Mouse (Mus musculus) kidney, adult 9 months (tissue): Measurements from ENCODE around the gene Cyp4x1.

Experiments used
- DNase-seq: peaks from one replicate; pipeline ENCODE4 v3.0.0; 2022

Cyp4x1 gene

DNA sequence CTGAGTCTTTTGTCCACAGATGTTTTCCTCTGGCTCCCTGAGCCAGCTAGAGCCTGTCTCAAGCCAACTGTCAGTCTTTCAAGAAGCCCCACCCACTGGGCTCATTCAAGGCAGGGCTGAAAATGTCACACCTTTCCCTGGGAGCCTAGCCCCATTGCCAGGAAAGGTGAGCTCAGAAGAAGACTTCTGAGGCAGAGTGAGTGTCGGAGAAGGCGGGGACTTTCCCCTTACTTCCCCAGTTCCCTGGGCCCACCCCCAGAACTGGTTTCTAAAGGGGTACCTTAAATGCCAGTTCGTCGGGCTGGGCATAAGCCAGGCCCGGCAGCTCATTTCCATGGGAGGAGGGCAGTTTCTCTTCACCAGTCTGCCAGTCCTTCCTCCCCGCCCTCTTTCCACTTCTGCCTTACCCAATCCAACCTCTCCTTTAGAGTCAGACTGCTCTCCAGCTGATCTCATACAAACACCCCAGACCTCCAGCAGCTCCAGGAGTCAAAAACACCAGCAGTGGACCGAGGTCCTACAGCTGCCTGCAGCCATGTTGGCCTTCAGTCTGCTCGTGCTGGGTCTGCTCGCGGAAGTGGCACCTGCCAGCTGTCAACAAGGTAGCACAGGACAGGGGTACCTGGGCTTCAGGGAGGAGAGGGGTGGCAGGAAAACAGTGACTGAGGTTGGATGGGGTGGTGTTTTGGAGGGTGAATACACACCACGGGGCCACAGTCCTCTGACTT lies 45.3 kb downstream of the Cyp4x1 start, which contains the start of gene Pdzk1ip1:
Gene Pdzk1ip1, plus strand, starts transcription at position 98 of the 728 bp plus-strand sequence.
- peak; percentile 95 for DNase-seq

DNA sequence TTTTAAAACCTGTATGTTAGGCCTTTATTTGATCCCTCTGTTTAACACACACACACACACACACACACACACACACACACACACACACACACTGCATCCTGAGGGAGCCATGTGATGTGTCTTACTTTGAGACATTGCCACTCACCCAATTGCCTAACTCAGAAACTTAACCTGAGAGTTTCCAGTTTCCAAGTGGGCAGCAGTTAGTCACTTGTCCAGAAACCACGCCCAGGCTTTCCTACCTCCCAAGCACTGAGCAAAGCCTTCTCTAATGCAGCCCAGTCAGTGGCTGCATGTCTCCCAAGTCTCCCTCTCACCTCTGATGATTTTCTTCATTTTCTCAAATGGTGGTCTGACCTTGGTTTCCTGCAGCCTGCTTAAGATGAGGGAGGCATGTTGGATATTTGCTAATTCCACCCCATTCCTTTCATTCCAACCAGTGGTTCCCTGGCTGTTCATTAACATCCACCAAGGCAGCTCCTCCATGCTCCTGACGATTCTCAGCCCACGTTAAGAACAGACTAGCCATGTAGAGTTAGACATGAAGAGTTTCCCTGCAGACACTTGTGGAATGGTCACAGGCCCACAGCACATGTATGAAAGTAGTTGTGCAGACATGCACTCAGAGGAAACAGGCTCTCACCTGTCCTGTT lies 47.2 kb downstream of the Cyp4x1 start:
- peak; percentile 87 for DNase-seq

DNA sequence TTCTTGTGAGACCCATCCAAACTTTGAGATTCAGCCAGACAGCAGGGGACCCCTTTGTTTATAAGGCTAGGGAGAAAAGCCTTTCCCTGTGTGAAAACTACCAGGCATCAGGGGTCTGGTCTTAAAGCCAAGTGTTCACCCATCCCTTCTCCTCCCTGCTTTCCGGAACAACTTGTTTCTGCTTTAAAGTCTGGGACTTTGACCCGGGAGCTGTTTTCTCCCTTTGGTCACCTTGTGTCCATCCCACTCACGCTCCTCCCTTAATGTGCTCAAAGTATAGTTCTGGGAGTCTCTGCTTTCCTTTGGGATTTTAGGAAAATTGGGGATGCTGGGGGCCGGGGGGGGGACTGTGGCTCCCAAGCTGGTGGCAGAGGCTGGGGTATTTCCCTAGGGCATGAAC lies 47.8 kb downstream of the Cyp4x1 start:
- DNase-seq, result peak; percentile 75

DNA sequence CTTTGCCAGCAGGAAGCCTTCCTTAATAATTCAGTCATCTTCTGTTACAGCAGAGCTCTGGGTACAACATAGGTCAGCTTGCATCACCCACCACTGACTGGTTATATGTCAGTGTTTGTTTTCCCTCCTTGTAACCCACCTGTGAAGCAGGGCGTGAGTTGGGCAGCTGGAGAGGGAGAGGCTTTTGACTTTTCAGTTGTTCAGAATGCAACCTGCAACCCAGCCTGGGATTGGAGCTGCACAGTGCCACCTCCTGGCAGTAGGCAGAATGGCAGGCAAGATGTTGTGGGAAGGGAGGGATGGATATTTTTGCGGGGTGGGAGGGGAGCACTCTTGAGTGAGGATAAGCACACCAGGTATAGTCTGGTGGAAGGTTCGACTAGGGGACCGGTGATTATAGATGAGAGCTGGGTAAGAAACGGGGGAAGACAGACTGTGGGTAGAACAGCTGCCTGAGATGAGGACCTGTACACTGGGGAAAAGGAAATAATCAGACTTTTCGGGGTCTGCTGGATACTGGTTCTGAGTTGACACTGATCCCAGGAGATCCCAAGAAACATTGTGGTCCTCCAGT lies 48.5 kb downstream of the Cyp4x1 start:
- peak; percentile 76 for DNase-seq

DNA sequence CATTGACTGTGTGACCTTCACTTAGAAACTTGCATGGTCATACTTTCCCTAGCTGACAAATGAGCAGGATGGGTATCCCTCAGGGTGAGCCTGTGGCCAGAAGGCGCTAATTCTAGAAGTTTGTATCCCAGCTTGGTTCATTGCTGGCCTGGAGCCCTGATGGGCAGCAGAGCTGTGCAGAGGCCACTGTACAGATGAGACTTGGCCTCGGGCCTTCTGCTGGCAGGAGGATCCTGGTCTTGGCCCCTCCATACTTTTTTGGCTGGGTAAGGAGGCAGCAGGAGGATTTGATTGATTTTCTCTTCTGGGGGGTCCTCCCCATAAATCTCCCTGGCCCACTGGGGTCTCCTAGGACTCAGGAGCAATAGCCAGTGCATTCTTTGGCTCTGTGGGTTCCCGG lies 51.0 kb downstream of the Cyp4x1 start:
- DNase-seq, result no peak

DNA sequence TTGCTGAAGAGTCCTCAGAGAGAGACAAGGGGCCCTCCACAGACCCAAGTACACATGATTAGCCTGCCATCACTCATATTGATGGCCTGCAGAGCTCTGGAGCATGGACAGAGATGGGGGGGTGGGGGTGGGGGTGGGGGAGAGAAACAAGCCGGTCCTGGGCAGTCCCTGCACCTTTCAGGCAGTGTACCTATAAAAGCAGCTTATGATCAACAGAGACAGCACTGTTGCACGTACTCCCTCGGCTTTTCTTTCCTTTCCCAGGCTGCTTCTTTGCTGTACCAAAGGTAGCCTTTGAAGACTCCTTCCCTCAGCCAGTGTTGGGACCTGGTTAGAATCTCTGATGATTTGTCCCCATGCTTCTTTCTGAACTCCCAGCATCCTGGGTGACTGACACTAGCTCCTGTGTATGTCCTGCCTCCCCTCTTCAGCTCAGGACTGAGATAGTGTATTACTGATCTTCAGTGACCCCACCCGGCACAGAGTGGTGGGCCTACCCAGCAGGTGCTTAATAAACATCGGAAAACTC lies 54.2 kb downstream of the Cyp4x1 start:
- no peak for DNase-seq

DNA sequence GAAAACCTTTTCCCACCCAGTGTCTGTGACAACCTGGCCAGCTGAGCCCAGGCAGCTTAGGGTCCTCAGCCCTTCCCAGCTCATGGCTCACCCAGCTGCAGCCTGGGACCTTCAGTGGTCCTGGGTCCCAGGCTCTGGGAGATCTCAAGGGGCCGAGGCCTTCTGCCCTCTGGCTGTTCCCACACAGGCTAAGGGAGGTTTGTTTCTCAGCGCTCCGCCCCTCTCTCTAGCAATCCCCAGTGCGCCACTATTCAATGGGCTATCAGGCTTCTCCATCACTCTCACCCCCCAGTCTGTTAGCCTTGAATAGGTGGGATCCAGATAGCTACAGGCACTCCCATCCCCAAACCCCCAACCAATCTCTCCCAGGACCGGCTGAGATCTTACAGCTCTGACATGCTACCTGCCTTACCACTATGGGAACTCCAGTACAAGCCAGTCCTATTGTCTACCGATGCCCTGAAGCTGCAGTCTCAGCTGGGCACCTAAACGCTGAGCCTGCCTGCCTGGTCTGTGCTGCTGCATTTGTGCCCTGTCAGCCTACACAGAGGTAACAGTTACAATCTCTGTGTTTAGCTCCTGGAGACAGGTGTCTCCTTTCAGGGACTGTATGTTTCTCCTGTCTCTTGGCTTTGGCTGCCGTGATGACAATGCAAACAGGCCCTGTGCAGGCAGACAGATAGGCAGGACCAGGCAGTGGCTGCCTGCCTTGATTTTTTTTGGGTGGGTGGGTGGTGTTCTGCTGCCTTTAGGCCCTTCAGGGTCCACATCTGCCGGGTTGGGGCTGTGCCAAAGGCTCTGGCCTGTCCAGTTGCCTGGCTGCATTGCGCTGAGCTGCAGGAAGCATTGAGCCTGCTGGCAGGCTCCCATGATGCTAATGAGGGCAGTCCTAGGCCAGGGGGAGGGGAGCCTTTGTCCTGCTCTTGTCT lies 54.9 kb downstream of the Cyp4x1 start:
- peak; percentile 48 for DNase-seq

DNA sequence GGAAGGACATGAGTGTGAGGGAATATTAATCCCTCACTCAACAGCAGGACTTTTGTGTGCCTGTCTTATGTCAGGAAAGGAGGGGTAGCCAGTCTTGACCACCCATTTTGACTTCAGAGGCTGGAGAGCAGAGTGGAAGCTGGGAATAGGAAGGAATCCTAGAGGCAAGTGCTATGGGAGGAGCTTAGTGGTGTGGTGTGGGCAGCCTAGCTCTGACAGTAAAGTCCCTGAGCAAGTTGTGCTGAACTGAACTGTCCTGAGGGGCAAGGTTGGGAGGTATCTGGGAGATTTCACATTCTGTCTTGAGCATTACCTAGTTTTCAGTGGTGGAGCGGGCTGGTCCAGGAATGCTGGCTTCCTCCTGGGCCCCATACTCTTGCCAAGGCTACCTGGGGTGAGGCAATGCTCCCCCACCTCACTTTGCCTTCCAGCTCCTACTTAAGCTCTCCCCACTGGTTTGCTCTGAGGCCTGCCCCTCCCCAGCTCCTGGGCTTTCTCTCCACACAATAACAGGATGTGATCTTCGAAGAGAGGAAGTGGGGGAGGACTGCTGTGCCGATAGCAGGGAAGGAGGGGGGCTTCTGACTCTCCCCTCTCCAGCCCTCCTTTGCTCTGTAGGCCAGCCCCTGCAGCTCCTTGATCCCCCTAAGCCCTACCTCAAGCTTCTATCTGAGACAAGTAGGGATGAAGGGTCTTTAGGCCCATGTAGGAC lies 58.7 kb downstream of the Cyp4x1 start:
- DNase-seq, result peak; percentile 39

DNA sequence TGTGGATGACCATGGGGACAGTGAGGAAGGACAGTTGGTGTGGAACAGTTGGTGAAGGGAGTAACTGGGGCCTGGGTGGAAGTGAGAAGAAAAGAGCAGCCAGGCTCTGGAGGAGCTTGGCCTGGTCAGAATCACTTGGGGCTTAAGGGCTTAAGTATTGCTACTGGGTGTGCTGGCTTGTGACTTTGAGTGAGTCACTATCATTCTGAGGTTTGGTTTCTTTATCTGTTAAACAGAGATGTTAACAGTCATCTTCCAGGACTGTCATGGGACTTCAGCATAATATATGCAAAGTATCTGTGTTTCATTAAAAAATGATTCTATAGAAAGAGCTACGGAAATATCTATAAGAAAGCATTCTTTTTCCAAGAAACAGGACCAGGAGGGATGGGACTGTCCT lies 59.3 kb downstream of the Cyp4x1 start:
- DNase-seq, result no peak

DNA sequence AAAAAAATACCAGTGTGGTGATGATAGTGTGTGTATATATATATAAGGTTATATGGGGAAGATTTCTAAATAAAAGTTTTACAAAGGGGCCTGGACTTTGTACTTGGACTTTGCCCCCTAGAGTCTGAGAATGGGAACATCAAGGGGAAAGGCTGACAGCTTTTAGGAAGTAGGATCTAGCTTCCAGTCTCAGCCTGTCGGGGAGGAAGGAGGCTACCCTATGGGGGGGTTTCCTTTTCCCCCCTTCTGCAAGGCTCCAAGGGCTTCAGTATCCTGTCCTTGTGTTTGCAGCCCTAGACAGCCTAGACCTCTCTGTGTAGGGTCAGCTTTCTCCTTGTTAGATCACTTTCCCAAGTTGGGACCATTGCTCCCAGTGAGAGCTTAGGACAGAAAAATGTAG lies 62.4 kb downstream of the Cyp4x1 start:
- DNase-seq, result no peak

DNA sequence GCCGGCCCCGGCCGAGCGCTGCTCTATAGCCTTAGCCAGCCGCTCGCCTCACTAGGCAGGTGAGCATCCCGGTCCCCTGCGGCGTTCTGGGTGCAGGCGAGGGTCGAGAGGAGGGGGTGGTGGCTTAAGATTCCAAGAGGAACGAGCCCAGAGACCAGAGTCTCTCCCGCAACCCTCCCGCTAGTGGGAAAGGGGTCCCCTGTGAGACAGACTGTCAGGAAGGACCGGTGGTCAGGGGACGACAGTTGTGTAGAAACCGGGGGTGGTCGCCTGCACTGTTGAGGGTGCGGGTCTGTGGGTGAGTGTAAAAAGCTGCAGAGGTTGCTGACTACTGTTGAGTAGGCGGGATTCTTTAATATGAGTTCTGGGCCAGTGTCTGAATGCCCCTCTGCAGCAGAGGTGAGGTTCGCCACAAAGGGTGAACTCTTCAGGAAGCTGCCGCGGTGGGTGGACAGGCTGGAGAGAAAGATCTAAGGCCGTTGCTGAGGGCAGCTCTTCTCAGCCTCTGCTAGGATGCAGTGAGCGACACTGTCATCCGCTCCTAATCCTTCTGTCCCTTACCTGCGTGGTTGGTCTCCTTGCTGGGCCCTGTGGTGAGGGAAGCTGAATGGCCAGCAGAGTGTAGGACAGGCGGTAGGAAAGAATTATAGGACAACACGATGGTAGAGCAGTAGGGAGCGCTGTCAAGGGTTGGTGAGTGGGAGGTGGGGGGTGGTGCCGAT lies 70.4 kb downstream of the Cyp4x1 start:
- DNase-seq, result no peak

DNA sequence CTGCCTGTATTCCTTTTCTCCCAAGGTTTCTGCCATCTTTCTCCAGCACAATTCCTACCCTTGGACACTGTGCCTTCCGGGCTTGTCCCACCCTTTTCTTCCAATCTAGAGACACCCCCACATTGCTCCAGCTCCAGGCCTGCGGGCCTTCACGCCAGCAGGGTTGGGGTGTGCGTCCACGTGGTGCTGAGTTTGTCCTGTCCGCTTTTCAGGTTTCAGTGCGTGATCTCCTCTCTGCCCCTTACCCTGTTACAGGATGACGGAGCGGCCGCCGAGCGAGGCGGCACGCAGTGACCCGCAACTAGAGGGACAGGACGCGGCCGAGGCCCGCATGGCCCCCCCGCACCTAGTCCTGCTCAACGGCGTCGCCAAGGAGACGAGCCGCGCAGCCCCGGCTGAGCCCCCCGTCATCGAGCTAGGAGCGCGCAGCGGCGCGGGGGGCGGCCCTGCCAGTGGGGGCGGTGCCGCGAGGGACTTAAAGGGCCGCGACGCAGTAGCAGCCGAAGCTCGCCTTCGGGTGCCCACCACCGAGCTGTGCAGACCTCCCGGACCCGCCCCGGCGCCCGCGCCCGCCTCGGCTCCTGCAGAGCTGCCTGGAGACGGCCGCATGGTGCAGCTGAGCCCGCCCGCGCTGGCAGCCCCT lies 71.1 kb downstream of the Cyp4x1 start:
- DNase-seq, result no peak

DNA sequence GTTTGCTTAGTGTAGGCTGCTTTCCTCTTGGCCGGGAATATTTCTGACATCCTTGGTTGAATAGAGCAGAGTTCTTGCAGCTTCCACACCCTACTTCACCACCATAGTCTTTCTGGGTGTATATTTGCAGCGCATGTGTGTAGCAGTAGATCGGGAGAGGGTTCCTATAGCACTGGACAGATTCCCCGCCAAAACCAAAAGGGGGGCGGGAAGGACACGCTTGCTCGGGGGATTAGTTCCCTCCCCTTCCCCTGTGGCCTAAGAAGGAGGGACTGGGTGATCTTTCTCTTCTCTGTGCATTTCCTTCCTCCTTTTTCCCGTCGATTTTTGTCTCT lies 71.6 kb downstream of the Cyp4x1 start:
- DNase-seq, result no peak

DNA sequence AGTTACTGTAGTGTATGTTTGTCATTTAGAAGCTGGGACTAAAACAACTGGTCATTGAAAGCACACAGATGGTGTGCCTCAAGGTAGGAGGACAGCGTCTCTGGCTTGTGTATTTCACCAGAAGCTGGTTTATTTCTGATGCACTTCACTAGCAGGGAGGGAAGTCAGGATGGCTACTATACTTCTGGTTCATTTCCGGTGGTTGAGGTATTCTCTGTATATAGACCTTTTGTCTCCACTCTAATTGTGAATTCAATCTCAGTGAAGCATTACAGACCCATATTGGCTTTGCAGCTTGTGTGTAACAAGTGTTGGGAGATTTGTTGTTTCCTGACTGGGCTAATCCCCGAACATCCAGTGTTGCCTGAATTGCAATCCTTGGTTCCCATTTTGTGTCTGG lies 73.3 kb downstream of the Cyp4x1 start:
- DNase-seq, result no peak

DNA sequence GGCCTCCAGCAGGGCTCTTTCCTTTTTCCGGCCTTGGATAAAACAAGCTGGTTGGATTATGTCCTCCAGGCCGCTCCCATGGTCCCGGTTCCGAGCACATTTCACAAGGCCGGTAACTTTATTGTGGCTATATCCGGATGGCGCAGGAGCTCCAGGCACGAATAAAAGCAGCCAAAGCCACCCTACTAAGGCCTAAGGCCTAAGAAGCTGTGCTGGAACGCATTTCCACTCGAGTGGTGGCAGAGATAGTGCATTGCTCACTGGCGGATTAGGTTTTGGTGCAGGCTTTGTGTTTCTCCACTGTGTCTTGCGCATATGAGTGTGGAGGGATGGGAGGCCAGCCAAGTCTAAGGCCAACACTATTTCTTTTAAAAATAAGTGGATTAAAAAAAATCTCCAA lies 74.2 kb downstream of the Cyp4x1 start:
- peak; percentile 35 for DNase-seq

DNA sequence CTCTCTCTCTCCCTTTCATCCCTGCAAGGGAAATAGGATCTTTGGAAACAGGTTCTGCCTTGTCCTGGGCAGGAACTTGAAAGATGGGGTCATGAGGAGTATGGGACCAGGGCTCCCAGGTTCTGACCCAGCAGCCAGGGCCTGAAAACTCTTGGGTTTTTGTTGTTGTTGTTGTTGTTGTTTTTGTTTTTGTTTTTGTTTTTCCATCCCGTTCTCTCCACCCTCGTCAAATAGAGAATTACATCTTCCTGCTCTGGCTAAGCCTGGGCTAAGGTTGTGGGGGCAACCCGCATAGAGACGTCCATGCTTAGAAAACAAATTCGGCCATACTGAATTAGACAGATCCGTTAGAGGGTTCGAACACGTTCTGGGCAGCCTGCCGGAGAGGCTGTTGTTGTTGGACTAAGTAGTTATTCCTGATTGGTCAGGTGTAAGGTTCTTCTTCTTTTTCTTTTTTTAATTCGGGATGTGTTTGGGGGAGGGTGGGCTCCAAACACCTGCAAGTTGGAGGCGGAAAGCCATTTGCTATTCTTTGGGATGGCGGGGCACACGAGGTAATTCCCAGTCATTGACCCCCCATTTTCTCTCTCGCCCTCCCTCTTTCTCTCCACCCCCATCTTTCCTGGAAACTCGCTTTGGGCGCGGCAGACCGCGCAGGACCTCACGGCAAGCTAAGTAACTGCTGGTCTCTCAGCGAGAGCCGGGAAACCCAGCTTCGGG lies 75.0 kb downstream of the Cyp4x1 start:
- no peak for DNase-seq

DNA sequence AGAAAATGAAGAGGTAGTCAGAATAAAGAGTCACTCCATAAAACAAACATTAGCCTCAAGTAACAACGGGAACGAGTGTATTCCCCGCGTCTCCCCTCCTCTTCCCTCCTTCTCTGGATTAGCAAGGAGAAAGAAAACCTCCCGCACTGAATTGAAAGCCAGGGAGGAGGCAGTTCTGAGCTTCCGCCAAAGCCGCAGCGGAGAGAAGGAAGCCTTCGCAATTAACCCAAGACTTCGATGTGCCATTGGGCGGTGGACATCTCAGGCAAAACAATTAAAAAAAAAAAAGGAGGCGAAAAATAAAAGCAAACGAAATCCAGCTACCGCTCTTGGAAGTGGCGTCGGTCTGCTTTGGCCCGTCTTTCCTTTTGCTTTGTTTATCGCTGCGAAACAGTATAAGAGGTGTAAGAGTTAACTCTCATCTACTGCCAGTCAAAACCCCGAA lies 75.7 kb downstream of the Cyp4x1 start:
- no peak for DNase-seq

DNA sequence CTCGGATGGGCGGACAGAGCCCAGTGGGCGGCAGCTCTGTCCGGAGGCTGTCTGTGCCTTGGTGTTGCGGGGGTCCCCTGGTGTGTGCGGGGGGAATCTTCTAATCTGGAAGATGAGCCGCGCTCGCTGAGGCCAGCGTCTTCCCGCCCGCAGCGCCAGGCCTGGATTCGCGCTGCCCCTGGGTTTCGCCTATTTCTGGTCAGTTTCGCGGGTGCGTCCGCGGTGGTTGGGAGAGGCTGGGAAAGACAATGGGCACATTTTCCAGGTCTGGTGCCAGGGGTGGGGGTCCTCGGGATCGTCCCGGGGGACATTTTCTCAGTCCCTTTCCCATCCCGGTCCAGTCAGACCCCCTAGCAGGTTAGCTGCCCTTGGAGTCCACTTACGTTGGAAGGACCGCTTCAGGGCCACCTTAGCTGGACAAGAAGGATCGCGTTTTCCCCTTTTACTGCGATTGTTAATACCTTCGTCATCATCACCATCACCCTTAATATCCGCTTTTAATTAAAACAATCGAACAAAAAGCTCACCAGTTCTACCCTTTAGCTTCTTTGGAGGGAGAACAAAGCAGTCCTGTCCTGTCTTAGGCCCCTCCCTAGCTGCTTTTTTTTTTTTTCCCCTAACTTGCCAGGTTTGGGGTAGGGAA lies 76.3 kb downstream of the Cyp4x1 start:
- no peak for DNase-seq

DNA sequence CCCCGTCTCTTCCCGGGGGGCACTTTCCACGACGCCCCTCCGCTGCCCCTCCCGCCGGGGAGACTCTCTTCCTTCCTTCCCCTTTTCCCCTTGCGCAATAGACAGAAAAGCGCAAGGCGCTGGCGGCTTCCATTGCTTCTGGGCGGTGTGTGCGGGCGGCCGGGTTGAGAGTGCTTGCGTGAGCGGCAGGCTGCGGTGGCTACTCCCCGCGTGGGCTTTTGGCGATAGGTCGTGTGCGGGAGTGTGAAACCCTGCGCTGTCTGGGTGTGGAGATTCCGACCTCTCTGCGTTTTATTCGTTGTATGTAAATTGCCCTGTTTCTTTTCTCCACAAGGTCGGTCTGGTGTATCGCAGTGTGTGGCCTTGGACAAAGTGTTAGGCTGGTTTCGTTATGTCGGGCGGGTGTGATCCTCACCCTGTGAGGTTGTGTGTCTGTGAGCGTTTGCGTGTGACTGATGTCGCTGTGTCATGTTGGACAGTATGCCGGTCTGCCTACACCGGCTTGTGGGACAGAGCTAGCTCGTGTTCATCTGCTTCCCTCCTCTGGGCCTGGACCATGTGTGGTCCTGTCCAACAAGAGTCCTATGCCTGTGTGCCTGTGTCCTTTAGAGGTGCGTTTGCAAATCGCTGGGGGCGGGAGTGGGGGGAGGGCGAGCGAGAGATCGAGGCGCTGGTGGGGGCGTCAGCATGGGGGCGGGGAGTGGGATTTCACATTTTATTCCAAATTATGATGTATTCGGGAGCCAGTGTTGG lies 77.0 kb downstream of the Cyp4x1 start:
- peak; percentile 60 for DNase-seq
